Mouse (Mus musculus) intestine, embryonic 15.5 days (tissue): ENCODE measurements around the gene Rrn3. TPM values are rescaled to one million over a fixed set of nuclear protein-coding genes. Genes with fewer than 3 reads are reported as not detected.

Experiments used
- ATAC-seq: fragments of 200-750 bp; cut with Nextera tagmentation; 2 replicates; pipeline ENCODE4 v1.8.0; 2017; ENCODE audit warnings: moderate TSS enrichment, moderate library complexity
- H3K27ac ChIP-seq: fragments of 300-500 bp; sonication (generic); 2 replicates; pipeline ENCODE4 v1.5.1; 2015; ENCODE audit warnings: mild to moderate bottlenecking, inconsistent platforms
- H3K27me3 ChIP-seq: fragments of 300-500 bp; sonication (generic); replicated peaks from 2 replicates; pipeline ENCODE4 v1.6.1; 2015; ENCODE audit warnings: inconsistent platforms
- H3K36me3 ChIP-seq: fragments of 300-500 bp; sonication (generic); 2 replicates; pipeline ENCODE4 v1.6.1; 2015; ENCODE audit warnings: inconsistent platforms
- H3K4me1 ChIP-seq: fragments of 300-500 bp; sonication (generic); replicated peaks from 2 replicates; pipeline ENCODE4 v1.6.1; 2015; ENCODE audit warnings: inconsistent platforms
- H3K4me2 ChIP-seq: fragments of 300-500 bp; sonication (generic); replicated peaks from 2 replicates; pipeline ENCODE4 v1.6.1; 2015; ENCODE audit warnings: mild to moderate bottlenecking, inconsistent platforms
- H3K4me3 ChIP-seq: fragments of 300-500 bp; sonication (generic); replicated peaks from 2 replicates; pipeline ENCODE4 v1.5.1; 2015; ENCODE audit warnings: inconsistent platforms
- H3K9ac ChIP-seq: fragments of 300-500 bp; sonication (generic); 2 replicates; pipeline ENCODE4 v1.6.1; 2015; ENCODE audit warnings: inconsistent platforms
- H3K9me3 ChIP-seq: fragments of 300-500 bp; sonication (generic); 2 replicates; pipeline ENCODE4 v1.6.1; 2016; ENCODE audit warnings: inconsistent platforms
- WGBS: fragments of 180-500 bp; shearing (Covaris S2); methylation state at CpG from one replicate; pipeline ENCODE4 v1.1.7; 2015; 5-methylcytosine and 5-hydroxymethylcytosine counted together
- polyA plus RNA-seq: library from polyadenylated mRNA; unstranded; fragments of >200 nt; fragmentation: Nextera tagmentation; extraction: Ambion mirVana; gene quantifications from 2 replicates; pipeline ENCODE4 v1.2.1, GENCODE M21; 2015

Rrn3 gene
- polyA plus RNA-seq, 1 experiment from 2014 or later: 54.5 TPM

DNA sequence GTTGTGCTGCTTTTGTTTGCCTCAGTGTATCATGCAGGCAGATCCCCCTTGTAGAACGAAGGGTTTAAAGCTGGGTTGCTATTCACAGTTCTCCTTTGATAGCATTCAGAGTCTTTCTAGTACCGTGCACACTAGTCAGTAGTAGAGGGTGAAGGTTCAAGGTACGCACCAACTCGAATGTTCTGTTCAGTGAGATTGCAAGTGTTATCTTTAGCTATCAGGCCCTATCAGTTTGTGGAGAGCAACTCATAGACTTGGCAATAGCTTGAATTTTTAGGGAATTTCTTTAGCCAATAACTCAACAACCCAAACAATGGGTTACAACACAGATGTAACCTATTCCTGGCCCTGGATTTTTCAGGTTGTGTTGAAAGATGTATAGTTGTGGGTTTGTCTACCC lies 20.7 kb downstream of the Rrn3 start:
- ATAC-seq: no peak
- Histone ChIP-seq H3K9me3 (no peaks in the 10 kb centered on the region), H3K36me3 (peaks cover 51% of the 10 kb centered on the region), H3K27ac (no peak overlapping the region), H3K4me1 (no peaks in the 10 kb centered on the region), H3K27me3 (no peaks in the 10 kb centered on the region), H3K4me2 (no peak overlapping the region), H3K9ac (no peak overlapping the region), H3K4me3 (no peak overlapping the region)
- 94% methylated on average over 4 of the region's 4 CpGs for WGBS

DNA sequence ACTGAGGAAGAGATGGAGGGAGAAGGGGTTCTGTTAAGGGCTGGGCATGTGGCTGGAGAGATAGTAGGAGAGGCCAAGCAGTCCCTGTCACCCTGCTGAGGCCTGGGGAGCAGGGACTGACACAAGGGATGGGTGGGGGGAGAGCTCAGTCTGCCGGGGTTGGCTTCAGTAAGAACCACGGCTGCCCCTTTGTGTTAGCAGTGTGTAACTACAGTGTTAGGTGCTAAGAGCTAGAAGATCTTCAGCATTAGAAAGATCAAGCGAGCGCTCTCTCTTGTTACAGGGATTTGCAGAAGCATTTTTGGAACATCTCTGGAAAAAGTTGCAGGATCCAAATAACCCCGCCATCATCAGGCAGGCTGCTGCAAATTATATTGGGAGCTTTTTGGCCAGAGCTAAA lies 24.2 kb downstream of the Rrn3 start:
- H3K4me1 ChIP-seq: no peaks in the 10 kb centered on the region
- H3K9me3 ChIP-seq: no peaks in the 10 kb centered on the region
- H3K9ac ChIP-seq: no peak overlapping the region
- WGBS: 81% methylated on average over 5 of the region's 5 CpGs
- no peaks in the 10 kb centered on the region for H3K27me3 ChIP-seq
- ATAC-seq: no peak
- H3K36me3 ChIP-seq: peaks cover 50% of the 10 kb centered on the region
- no peak overlapping the region for H3K27ac ChIP-seq
- no peak overlapping the region for H3K4me2 ChIP-seq
- no peak overlapping the region for H3K4me3 ChIP-seq

DNA sequence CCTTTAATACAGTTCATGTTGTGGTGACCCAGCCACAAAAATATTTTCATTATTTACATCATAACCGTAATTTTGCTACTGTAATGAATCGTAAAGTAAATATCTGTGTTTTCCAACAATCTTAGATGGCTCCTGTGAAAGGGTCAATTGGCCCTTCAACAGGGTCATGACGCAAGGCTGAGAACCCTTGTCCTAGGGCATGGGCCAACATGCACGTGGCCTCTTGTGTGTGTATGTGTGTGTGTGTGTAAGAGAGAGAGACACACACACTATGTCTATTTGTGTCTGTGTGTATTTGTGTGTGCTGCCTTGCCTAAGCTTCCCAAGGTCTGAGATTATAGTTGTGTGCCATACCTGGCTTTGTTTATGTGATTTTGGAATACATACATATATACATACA lies 27.1 kb downstream of the Rrn3 start:
- no peak overlapping the region for H3K4me3 ChIP-seq
- no peaks in the 10 kb centered on the region for H3K27me3 ChIP-seq
- H3K9me3 ChIP-seq: no peaks in the 10 kb centered on the region
- H3K27ac ChIP-seq: no peak overlapping the region
- H3K9ac ChIP-seq: no peak overlapping the region
- no peaks in the 10 kb centered on the region for H3K4me1 ChIP-seq
- H3K4me2 ChIP-seq: no peak overlapping the region
- 89% methylated on average over 4 of the region's 4 CpGs for WGBS
- H3K36me3 ChIP-seq: peaks cover 54% of the 10 kb centered on the region
- ATAC-seq: no peak

DNA sequence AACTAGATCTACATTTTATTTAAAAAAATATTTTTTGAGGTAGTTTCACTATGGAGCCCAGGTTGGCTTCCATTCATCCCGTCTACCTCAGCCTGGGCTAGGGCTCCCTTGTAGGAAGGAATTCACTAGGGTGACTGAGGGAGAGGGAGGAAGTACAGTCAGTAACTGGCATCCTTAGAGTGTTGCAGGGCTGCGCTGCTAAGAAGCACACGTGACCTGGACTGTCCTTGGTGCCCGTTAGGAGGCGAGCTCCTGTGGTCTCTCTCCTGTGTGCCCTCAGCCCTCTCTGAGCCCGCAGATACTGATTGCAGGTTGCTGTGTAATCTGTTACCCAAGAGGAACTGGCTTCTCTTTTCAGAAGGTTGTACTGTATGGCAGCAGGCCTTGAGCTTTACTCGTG lies 27.9 kb downstream of the Rrn3 start:
- H3K9ac ChIP-seq: no peak overlapping the region
- H3K4me3 ChIP-seq: no peak overlapping the region

DNA sequence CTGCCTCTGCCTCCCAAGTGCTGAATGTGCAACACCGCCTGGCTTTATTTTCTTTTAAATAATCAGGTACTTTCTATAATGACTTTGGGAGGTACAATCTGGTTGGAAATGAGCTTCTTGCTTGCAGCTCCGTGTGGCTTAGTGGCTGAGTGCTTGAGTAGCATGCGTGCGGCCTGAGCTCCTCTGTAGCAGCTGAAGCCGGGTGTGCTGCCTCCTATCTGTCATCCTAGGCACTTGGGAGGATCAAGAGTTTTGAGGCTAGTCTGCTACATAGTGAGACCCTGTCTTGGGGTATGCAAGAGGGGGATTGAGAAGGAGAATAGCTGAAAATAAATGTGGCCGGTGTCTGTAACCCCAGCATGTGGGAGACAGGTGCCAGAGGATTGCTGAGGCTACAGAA lies 31.6 kb downstream of the Rrn3 start:
- Histone ChIP-seq H3K9me3 (no peaks in the 10 kb centered on the region), H3K27ac (no peak overlapping the region), H3K4me2 (no peak overlapping the region), H3K36me3 (peaks cover 40% of the 10 kb centered on the region), H3K4me3 (no peak overlapping the region), H3K4me1 (no peaks in the 10 kb centered on the region), H3K27me3 (no peaks in the 10 kb centered on the region), H3K9ac (no peak overlapping the region)
- no peak for ATAC-seq
- 93% methylated on average over 6 of the region's 6 CpGs for WGBS

More for the DNA sequence above, 27.9 kb downstream of the Rrn3 start:
- Histone ChIP-seq H3K36me3 (peaks cover 60% of the 10 kb centered on the region), H3K9me3 (no peaks in the 10 kb centered on the region), H3K4me1 (no peaks in the 10 kb centered on the region), H3K4me2 (no peak overlapping the region), H3K27ac (no peak overlapping the region), H3K27me3 (no peaks in the 10 kb centered on the region)
- ATAC-seq: peak; percentile 70
- 89% methylated on average over 7 of the region's 7 CpGs for WGBS

DNA sequence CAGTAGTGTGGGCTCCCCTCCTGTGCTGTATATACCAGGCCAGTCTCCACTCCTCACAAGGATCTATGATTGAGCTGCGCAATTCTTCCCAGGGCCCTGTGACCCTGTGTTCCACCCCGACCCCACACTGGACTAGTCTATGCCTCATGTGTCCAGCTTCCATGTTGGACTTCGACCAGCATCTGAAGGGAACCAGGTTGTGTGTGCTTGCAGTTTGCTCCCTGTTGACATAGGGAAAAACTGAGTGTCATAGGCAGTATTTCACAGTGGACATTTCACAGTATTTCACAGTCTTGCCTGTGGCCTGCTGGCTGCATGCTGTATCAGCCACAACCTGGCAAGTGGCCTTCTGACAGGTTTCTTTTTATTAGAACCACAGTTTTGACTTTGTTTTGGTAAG lies 32.7 kb downstream of the Rrn3 start:
- Histone ChIP-seq H3K36me3 (peaks cover 33% of the 10 kb centered on the region), H3K4me2 (no peak overlapping the region), H3K27ac (no peak overlapping the region), H3K9ac (no peak overlapping the region), H3K4me1 (0 out of 2 replicates have a peak, but pooled peaks cover 2% of the 10 kb centered on the region), H3K4me3 (no peak overlapping the region), H3K27me3 (no peaks in the 10 kb centered on the region), H3K9me3 (no peaks in the 10 kb centered on the region)
- ATAC-seq: no peak
- WGBS: 92% methylated on average over 3 of the region's 3 CpGs

DNA sequence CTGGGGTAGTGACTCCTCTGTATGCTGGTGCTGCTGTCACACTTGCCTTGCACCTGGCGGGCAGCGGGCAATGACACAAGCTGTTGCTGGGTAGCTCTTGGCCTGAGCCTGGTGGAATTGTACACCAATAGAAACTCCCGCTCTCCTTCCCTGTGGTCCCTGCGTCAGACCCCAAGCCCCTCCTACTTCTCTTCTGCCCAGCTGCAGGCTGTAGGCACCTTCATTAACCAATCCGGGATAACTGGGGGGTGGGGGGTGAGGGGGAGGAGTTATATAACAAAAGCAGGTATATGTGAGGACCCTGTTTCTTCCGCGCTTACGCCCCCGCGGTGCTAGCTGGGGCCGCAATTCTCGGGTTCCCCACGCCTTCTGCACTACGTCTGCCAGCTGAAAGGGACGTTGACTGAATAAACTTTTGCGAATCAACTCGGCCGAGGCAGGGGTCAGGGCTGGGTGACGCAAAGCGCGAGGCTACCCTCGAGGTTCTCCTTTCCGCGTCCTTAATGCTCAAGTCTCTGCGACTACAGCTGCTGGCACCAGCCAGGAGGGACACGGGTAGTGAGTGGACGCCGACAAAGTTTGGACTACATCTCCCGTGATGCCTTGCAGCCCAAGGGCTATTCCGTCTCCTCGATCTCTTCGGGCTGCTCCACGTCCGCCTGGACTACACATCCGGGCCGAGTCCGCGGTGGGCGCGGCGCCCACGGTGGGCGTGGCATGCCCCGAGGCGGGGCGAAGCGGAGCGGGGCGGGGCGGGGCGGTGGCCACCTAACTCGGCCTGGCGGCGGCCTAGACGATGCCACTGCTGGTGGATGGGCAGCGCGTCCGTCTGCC lies 38.3 kb downstream of the Rrn3 start, which contains the start of gene Ntan1:
Gene Ntan1 (plus strand): TSS at position 286 of the 834 bp plus-strand sequence.
- ATAC-seq: peak; percentile 96

DNA sequence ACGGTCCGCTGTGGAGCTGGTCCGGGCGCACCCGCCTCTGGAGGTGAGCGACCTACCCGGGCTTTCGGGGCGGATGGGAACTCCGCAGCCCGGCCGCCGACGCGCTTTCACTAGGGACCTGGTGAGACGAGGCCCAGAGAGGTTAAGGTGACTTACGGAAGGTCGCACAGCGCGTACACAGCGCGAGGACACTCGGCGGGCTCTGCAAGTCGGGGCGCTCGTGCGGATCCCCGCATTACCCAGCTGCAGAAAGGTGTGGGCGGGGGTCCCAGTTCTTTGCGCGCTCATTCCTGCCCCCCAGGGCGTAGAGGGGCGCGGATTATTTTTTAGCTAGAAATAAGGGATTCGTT lies 38.9 kb downstream of the Rrn3 start:
- peaks cover 14% of the 10 kb centered on the region; the same call in 1 of the 2 replicates for H3K4me1 ChIP-seq
- ATAC-seq: peak; percentile 68
- peak overlapping the region; percentile 90 for H3K27ac ChIP-seq
- H3K36me3 ChIP-seq: no peaks in the 10 kb centered on the region
- H3K4me3 ChIP-seq: peak overlapping the region; percentile 72
- H3K4me2 ChIP-seq: peak overlapping the region; percentile 82
- under 1% methylated on average over 36 of the region's 36 CpGs for WGBS
- H3K9me3 ChIP-seq: no peaks in the 10 kb centered on the region
- no peaks in the 10 kb centered on the region for H3K27me3 ChIP-seq
- H3K9ac ChIP-seq: peak overlapping the region; percentile 83

More for the DNA sequence above, 38.3 kb downstream of the Rrn3 start, which contains the start of gene Ntan1:
- Histone ChIP-seq H3K27ac (peak within 1 kb of the TSS; percentile 90), H3K4me1 (peaks cover 14% of the 10 kb centered on the region; the same call in 1 of the 2 replicates), H3K27me3 (no peaks in the 10 kb centered on the region), H3K36me3 (peaks cover 2% of the 10 kb centered on the region; the same call in 1 of the 2 replicates), H3K9ac (peak within 1 kb of the TSS; percentile 83), H3K9me3 (no peaks in the 10 kb centered on the region), H3K4me3 (peak within 1 kb of the TSS; percentile 72), H3K4me2 (peak within 1 kb of the TSS; percentile 82)
- WGBS: under 1% methylated on average over 58 of the region's 58 CpGs

DNA sequence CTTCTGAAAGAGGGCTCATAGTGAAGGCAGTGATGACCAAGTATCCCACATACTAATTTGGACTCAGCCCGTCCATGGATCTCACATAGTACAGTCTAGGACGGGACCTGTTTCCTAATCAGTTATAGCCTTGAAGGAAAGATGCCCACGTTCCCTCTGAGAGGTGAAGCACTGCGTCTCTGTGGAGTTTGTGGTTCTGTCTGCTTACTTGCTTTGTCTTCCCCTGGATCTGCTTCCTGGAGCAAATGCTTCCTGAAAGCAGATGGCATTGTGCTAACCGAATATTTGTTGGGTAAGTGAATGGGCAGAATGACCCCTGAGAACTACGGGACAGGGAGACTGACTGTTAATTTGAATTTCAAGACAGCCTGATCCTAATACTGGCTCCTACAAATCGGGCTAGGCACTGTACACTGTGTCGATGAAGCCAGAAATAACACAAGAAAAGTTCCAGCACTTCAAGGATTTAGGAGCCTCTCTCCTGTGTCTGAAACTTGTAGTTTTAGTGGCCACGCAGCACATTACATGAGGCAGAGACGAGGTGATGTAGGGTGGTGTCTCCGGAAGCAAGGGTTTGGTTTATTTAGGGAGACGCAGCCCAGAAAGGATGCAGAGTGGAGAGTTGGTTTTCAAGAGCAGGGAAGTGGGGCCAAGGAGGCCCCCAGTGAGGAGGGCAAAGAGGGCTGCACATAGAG lies 39.4 kb downstream of the Rrn3 start:
- Histone ChIP-seq H3K9me3 (no peaks in the 10 kb centered on the region), H3K4me2 (peak overlapping the region; percentile 82), H3K36me3 (no peaks in the 10 kb centered on the region), H3K4me1 (peaks cover 14% of the 10 kb centered on the region; the same call in 1 of the 2 replicates), H3K9ac (peak overlapping the region; percentile 83), H3K27ac (peak overlapping the region; percentile 90), H3K27me3 (no peaks in the 10 kb centered on the region), H3K4me3 (peak overlapping the region; percentile 72)
- WGBS: 23% methylated on average over 12 of the region's 12 CpGs
- no peak for ATAC-seq

DNA sequence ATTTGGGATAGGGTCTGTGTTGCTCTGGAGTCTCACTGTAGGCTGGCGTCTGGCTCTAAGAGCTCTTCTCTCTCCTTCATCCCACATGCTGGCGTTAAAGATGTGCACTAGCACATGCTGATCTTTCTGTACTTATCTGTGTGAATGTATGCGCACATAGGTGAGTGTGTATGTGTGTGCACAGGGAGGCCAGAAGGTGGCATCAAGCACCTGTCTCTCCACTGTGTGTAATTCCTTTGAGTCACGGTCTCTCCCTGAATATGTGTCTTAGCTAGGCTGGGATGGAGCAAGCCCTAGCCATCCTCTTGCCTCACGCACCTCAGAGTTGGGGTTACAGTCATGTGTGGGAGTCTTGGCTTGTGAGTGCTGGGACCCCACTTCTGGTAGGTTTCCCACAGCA lies 40.3 kb downstream of the Rrn3 start:
- Histone ChIP-seq H3K4me2 (0 out of 2 replicates have a peak overlapping the region, but pooled peaks have one; percentile 82), H3K4me1 (peaks cover 14% of the 10 kb centered on the region; the same call in 1 of the 2 replicates), H3K36me3 (no peaks in the 10 kb centered on the region), H3K27me3 (no peaks in the 10 kb centered on the region), H3K9me3 (no peaks in the 10 kb centered on the region), H3K4me3 (no peak overlapping the region), H3K9ac (no peak overlapping the region), H3K27ac (no peak overlapping the region)
- no peak for ATAC-seq
- 94% methylated on average over 5 of the region's 5 CpGs for WGBS

DNA sequence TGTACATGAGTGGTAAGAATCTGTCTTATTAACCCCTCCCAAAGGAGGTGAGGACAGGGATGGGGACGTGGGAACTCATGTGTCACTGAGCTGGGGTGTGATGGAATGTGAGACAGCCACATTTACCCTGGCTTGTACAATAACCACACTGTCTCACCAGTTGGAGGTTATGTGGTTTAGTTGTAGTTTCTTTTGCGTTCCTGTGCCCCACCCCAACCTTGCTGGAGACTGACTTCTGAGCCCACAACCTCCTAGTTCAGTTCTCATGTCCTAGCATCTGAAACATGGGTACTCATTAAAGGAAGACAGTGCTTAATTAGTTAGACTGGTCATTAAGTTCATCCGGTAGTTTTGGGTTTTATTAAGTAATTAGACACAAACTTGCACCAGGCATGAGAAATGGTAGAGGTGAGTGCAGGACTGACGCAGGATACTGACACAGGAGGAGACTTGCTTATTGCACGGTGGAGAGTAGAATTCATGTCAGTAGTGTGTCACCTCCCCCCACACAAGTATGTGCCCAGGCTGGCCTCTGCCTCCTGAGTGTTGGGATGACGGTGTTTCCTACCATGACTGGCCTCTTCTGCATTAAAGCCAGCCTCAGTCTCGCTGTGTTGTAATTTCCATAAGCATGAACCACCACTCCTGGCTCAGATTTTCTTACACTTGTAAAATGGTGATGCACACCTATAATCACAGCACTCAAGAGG lies 45.4 kb downstream of the Rrn3 start:
- WGBS: 75% methylated on average over 7 of the region's 7 CpGs
- ATAC-seq: no peak
- Histone ChIP-seq H3K4me3 (no peak overlapping the region), H3K36me3 (peaks cover 13% of the 10 kb centered on the region), H3K9ac (no peak overlapping the region), H3K9me3 (no peaks in the 10 kb centered on the region), H3K27me3 (no peaks in the 10 kb centered on the region), H3K4me1 (no peaks in the 10 kb centered on the region), H3K27ac (no peak overlapping the region), H3K4me2 (no peak overlapping the region)

DNA sequence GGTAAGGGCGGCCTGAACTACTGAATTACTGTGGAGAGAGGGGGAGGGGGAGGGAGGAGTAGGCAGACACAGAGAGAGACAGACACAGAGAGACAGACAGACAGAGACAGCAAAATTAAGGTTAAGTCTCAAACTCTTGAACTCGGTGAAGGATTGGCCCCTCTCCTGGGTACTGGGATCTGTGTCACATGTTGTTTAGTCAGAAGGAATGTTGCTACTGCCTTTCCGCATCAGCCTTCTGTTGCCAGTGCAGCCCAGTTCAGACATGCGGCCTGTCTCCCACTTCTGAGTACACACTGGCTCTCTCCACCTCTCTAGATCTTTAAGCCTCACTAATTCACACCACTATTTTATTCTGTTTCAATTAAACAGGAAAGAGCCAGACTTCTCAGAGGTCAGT lies 46.0 kb downstream of the Rrn3 start:
- H3K36me3 ChIP-seq: peaks cover 18% of the 10 kb centered on the region
- H3K4me2 ChIP-seq: no peak overlapping the region
- H3K27ac ChIP-seq: no peak overlapping the region
- no peaks in the 10 kb centered on the region for H3K9me3 ChIP-seq
- WGBS: 82% methylated on average over 4 of the region's 4 CpGs
- H3K27me3 ChIP-seq: no peaks in the 10 kb centered on the region
- no peak overlapping the region for H3K4me3 ChIP-seq
- no peaks in the 10 kb centered on the region for H3K4me1 ChIP-seq
- no peak overlapping the region for H3K9ac ChIP-seq
- no peak for ATAC-seq
